Mouse (Mus musculus) C2C12 (cell line): ENCODE results near the gene Xylt2.

Source experiments
- CEBPB ChIP-seq: IDR thresholded peaks from one replicate; pipeline ENCODE4 v1.6.1; 2011; ENCODE audit warnings: low read depth, mild to moderate bottlenecking, control low read depth, moderate library complexity
- CTCF ChIP-seq: IDR thresholded peaks from one replicate; pipeline ENCODE4 v1.5.1; 2011; ENCODE audit not compliant: control insufficient read depth, insufficient read depth, insufficient read length
- MAX ChIP-seq: IDR thresholded peaks from one replicate; pipeline ENCODE4 v1.6.1; 2011; ENCODE audit warnings: mild to moderate bottlenecking, control low read depth
- MYOG ChIP-seq: IDR thresholded peaks from one replicate; pipeline ENCODE4 v1.6.1; 2011; ENCODE audit not compliant: control insufficient read depth, insufficient read length; ENCODE audit errors: extremely low read depth

- no peak for TF ChIP-seq MYOG
- TF ChIP-seq CTCF = no peak
- TF ChIP-seq MAX = no peak
- no peak for TF ChIP-seq CEBPB
Measured at GRCm38 (mm10) chr11:94677607-94678145, 361 bp upstream of the Xylt2 start.
